36 mouse cellular contexts compared by ENCODE assay signal in genomic region chr13:24778026-24778425, GRCm38 (mm10). TPM values are rescaled to one million over a fixed set of nuclear protein-coding genes. Genes with fewer than 3 reads are reported as not detected.
"Had no signal": no experiment of that assay in that cellular context is flagged by ENCODE, and none has a peak within 500 bp of the region (broad histone marks: within the 10 kb centered on the region; RNA-seq: fewer than 3 reads in every experiment).

No protein-coding gene starts in this region.

- H3K4me1 ChIP-seq: heart, embryonic 10.5 days; hindbrain, embryonic 10.5 days; hindbrain, embryonic 12.5 days; intestine, embryonic 15.5 days; limb, embryonic 10.5 days; limb, embryonic 12.5 days; liver, embryonic 13.5 days had no signal

- H3K27ac ChIP-seq: gastrocnemius, adult 2 months; heart, embryonic 10.5 days; hindbrain, embryonic 10.5 days; hindbrain, embryonic 12.5 days; hindbrain, embryonic 14.5 days; intestine, embryonic 15.5 days; layer of hippocampus, adult 2 months; left cerebral cortex, adult 2 months; limb, embryonic 10.5 days; limb, embryonic 12.5 days; liver, embryonic 13.5 days had no signal

- DNase-seq: gastrocnemius, adult 2 months; gastrocnemius, postnatal 10 days; gastrocnemius, postnatal 25 days; heart, postnatal 4 days; kidney, adult 18-20 months; kidney, adult 8-10 months; kidney, postnatal 10 days; kidney, postnatal 25 days; liver; liver, embryonic 13.5 days had no signal

- H3K4me3 ChIP-seq: gastrocnemius, adult 2 months; heart, embryonic 10.5 days; heart, embryonic 12.5 days; hindbrain, embryonic 10.5 days; hindbrain, embryonic 12.5 days; intestine, embryonic 15.5 days; layer of hippocampus, adult 2 months; left cerebral cortex, adult 2 months; limb, embryonic 10.5 days; limb, embryonic 12.5 days; liver, embryonic 13.5 days had no signal

- H3K36me3 ChIP-seq: heart, embryonic 10.5 days; heart, embryonic 12.5 days; hindbrain, embryonic 10.5 days; hindbrain, embryonic 12.5 days; intestine, embryonic 15.5 days; limb, embryonic 10.5 days; limb, embryonic 12.5 days; liver, embryonic 13.5 days had no signal

- ATAC-seq: hindbrain, embryonic 16.5 days; intestine, embryonic 15.5 days; intestine, postnatal 0 days had no signal

RNA-seq across cellular contexts. Expression of gene Armh2, which starts 37.0 kb away (rescaled TPM):
- total RNA-seq: gastrocnemius, adult 2 months; gastrocnemius, postnatal 10 days; gastrocnemius, postnatal 25 days; gastrocnemius, postnatal 4 days; granulocyte monocyte progenitor cell, adult 5-6 weeks; heart, adult 8-10 months; heart, postnatal 10 days; heart, postnatal 25 days; heart, postnatal 4 days; layer of hippocampus, adult 2 months; layer of hippocampus, postnatal 10 days; layer of hippocampus, postnatal 25 days; left cerebral cortex, adult 2 months; left cerebral cortex, postnatal 36 days had no signal
- polyA plus RNA-seq: heart, embryonic 10.5 days; heart, embryonic 12.5 days; heart, embryonic 14.5 days; heart, embryonic 16.5 days; hindbrain, embryonic 10.5 days; hindbrain, embryonic 12.5 days; hindbrain, embryonic 14.5 days; hindbrain, embryonic 16.5 days; intestine, embryonic 15.5 days; intestine, postnatal 0 days; kidney, embryonic 14.5 days; kidney, embryonic 16.5 days; limb, embryonic 10.5 days; limb, embryonic 12.5 days; limb, embryonic 14.5 days; liver, embryonic 11.5 days; liver, embryonic 13.5 days had no signal
